Mouse (Mus musculus) lung, embryonic 15.5 days (tissue): ENCODE data around the gene Clic3. TPM values are rescaled to one million over a fixed set of nuclear protein-coding genes. Genes with fewer than 3 reads are reported as not detected.

ENCODE experiments used
- ATAC-seq: fragments of 200-750 bp; cut with Nextera tagmentation; 2 replicates; pipeline ENCODE4 v1.8.0; 2017; ENCODE audit warnings: moderate number of reproducible peaks, borderline replicate concordance; ENCODE audit not compliant: low FRiP score, low TSS enrichment; ENCODE audit errors: extremely low read depth
- H3K27ac ChIP-seq: fragments of 300-500 bp; sonication (generic); 2 replicates; pipeline ENCODE4 v1.5.1; 2015; ENCODE audit warnings: moderate library complexity, mild to moderate bottlenecking, inconsistent platforms
- H3K27me3 ChIP-seq: fragments of 300-500 bp; sonication (generic); 2 replicates; pipeline ENCODE4 v1.6.1; 2015; ENCODE audit warnings: inconsistent platforms
- H3K36me3 ChIP-seq: fragments of 300-500 bp; sonication (generic); 2 replicates; pipeline ENCODE4 v1.6.1; 2015; ENCODE audit warnings: inconsistent platforms
- H3K4me1 ChIP-seq: fragments of 300-500 bp; sonication (generic); 2 replicates; pipeline ENCODE4 v1.6.1; 2015; ENCODE audit warnings: inconsistent platforms
- H3K4me2 ChIP-seq: fragments of 300-500 bp; sonication (generic); 2 replicates; pipeline ENCODE4 v1.6.1; 2015; ENCODE audit warnings: inconsistent platforms, mild to moderate bottlenecking, moderate library complexity
- H3K4me3 ChIP-seq: fragments of 300-500 bp; sonication (generic); 2 replicates; pipeline ENCODE4 v1.5.1; 2015; ENCODE audit warnings: mild to moderate bottlenecking, inconsistent platforms
- H3K9ac ChIP-seq: fragments of 300-500 bp; sonication (generic); 2 replicates; pipeline ENCODE4 v1.6.1; 2015; ENCODE audit warnings: inconsistent platforms
- H3K9me3 ChIP-seq: fragments of 300-500 bp; sonication (generic); 2 replicates; pipeline ENCODE4 v1.6.1; 2016; ENCODE audit warnings: inconsistent platforms
- WGBS: fragments of 180-500 bp; shearing (Covaris S2); methylation state at CpG from one replicate; pipeline ENCODE4 v1.1.7; 2015; 5-methylcytosine and 5-hydroxymethylcytosine counted together
- polyA plus RNA-seq: library from polyadenylated mRNA; unstranded; fragments of >200 nt; fragmentation: Nextera tagmentation; extraction: Ambion mirVana; gene quantifications from 2 replicates; pipeline ENCODE4 v1.2.1, GENCODE M21; 2015

The Clic3 gene
- polyA plus RNA-seq, 1 experiment from 2014 or later: 90.3 TPM

GRCm38 (mm10) chr2:25488671-25489068, 32.0 kb downstream of the Clic3 start:
- no peaks in the 10 kb centered on the region for H3K27me3 ChIP-seq
- H3K4me2 ChIP-seq: no peak overlapping the region
- no peak overlapping the region for H3K27ac ChIP-seq
- H3K9me3 ChIP-seq: no peaks in the 10 kb centered on the region
- 65% methylated on average over 7 of the region's 7 CpGs for WGBS
- H3K9ac ChIP-seq: no peak overlapping the region
- no peak for ATAC-seq
- no peaks in the 10 kb centered on the region for H3K4me1 ChIP-seq
- H3K36me3 ChIP-seq: no peaks in the 10 kb centered on the region
- H3K4me3 ChIP-seq: no peak overlapping the region

GRCm38 (mm10) chr2:25492988-25493387, 36.4 kb downstream of the Clic3 start:
- Histone ChIP-seq H3K4me2 (no peak overlapping the region), H3K9me3 (no peaks in the 10 kb centered on the region), H3K4me3 (no peak overlapping the region), H3K9ac (no peak overlapping the region), H3K27me3 (no peaks in the 10 kb centered on the region), H3K36me3 (no peaks in the 10 kb centered on the region), H3K4me1 (no peaks in the 10 kb centered on the region; the same call in 1 of the 2 replicates), H3K27ac (no peak overlapping the region)
- WGBS: 65% methylated on average over 5 of the region's 5 CpGs
- ATAC-seq: no peak

- no peak for ATAC-seq
- Histone ChIP-seq H3K36me3 (no peaks in the 10 kb centered on the region), H3K4me3 (no peak within 1 kb of the TSS), H3K9me3 (no peaks in the 10 kb centered on the region), H3K27me3 (no peaks in the 10 kb centered on the region), H3K4me1 (peaks cover 3% of the 10 kb centered on the region; the same call in 1 of the 2 replicates), H3K9ac (no peak within 1 kb of the TSS), H3K4me2 (no peak within 1 kb of the TSS), H3K27ac (no peak within 1 kb of the TSS)
- WGBS: 72% methylated on average over 5 of the region's 5 CpGs
Measured at GRCm38 (mm10) chr2:25493476-25493961, 36.9 kb downstream of the Clic3 start, which contains the start of gene Lcn12. Gene Lcn12 (minus strand): TSS chr2:25493911.

GRCm38 (mm10) chr2:25496462-25496861, 39.8 kb downstream of the Clic3 start:
- H3K27ac ChIP-seq: no peak overlapping the region
- peaks cover 11% of the 10 kb centered on the region for H3K4me1 ChIP-seq
- H3K36me3 ChIP-seq: no peaks in the 10 kb centered on the region
- H3K4me2 ChIP-seq: no peak overlapping the region
- H3K9ac ChIP-seq: no peak overlapping the region
- H3K4me3 ChIP-seq: no peak overlapping the region
- ATAC-seq: no peak
- no peaks in the 10 kb centered on the region for H3K27me3 ChIP-seq
- no peaks in the 10 kb centered on the region for H3K9me3 ChIP-seq
- 41% methylated on average over 4 of the region's 4 CpGs for WGBS

GRCm38 (mm10) chr2:25497846-25498575, 41.4 kb downstream of the Clic3 start:
- Histone ChIP-seq H3K9me3 (no peaks in the 10 kb centered on the region), H3K9ac (no peak overlapping the region), H3K4me2 (no peak overlapping the region), H3K27ac (peak overlapping the region; percentile 71), H3K4me1 (peaks cover 20% of the 10 kb centered on the region), H3K27me3 (no peaks in the 10 kb centered on the region), H3K36me3 (peaks cover 4% of the 10 kb centered on the region; the same call in 1 of the 2 replicates), H3K4me3 (no peak overlapping the region)
- ATAC-seq: no peak
- WGBS: 45% methylated on average over 6 of the region's 6 CpGs

GRCm38 (mm10) chr2:25498622-25499478, 42.2 kb downstream of the Clic3 start:
- no peak for ATAC-seq
- Histone ChIP-seq H3K9ac (no peak overlapping the region), H3K9me3 (no peaks in the 10 kb centered on the region), H3K4me1 (peaks cover 20% of the 10 kb centered on the region), H3K36me3 (peaks cover 8% of the 10 kb centered on the region; the same call in 1 of the 2 replicates), H3K27me3 (no peaks in the 10 kb centered on the region), H3K27ac (no peak overlapping the region), H3K4me3 (no peak overlapping the region), H3K4me2 (no peak overlapping the region)
- 64% methylated on average over 15 of the region's 15 CpGs for WGBS

- Histone ChIP-seq H3K9ac (peak overlapping the region; percentile 58), H3K36me3 (peaks cover 21% of the 10 kb centered on the region), H3K4me3 (peak overlapping the region; percentile 92), H3K4me1 (peaks cover 20% of the 10 kb centered on the region), H3K4me2 (peak overlapping the region; percentile 83), H3K27me3 (no peaks in the 10 kb centered on the region), H3K27ac (peak overlapping the region; percentile 64; the same call in 1 of the 2 replicates), H3K9me3 (no peaks in the 10 kb centered on the region)
- peak; percentile 10; the same call in 1 of the 2 replicates for ATAC-seq
- WGBS: 62% methylated on average over 6 of the region's 6 CpGs
Measured at GRCm38 (mm10) chr2:25500071-25500575, 43.5 kb downstream of the Clic3 start.

GRCm38 (mm10) chr2:25500576-25501405, 44.2 kb downstream of the Clic3 start, which contains the start of gene Fbxw5:
Gene Fbxw5 (plus strand): TSS chr2:25500750.
- Histone ChIP-seq H3K4me1 (peaks cover 20% of the 10 kb centered on the region), H3K4me2 (peak within 1 kb of the TSS; percentile 83), H3K4me3 (peak within 1 kb of the TSS; percentile 92), H3K36me3 (peaks cover 27% of the 10 kb centered on the region), H3K27ac (peak within 1 kb of the TSS; percentile 64), H3K9me3 (no peaks in the 10 kb centered on the region), H3K9ac (peak within 1 kb of the TSS; percentile 97), H3K27me3 (no peaks in the 10 kb centered on the region)
- peak; percentile 90 for ATAC-seq
- under 1% methylated on average over 41 of the region's 44 CpGs for WGBS

GRCm38 (mm10) chr2:25501593-25502486, 45.2 kb downstream of the Clic3 start, which contains the start of gene C8g:
Gene C8g (minus strand): TSS chr2:25501719.
- WGBS: 70% methylated on average over 20 of the region's 20 CpGs

GRCm38 (mm10) chr2:25502726-25503125, 46.1 kb downstream of the Clic3 start:
- H3K4me1 ChIP-seq: peaks cover 23% of the 10 kb centered on the region
- no peak overlapping the region for H3K4me2 ChIP-seq
- no peak overlapping the region for H3K9ac ChIP-seq
- no peak overlapping the region for H3K27ac ChIP-seq
- no peak for ATAC-seq
- no peak overlapping the region for H3K4me3 ChIP-seq
- no peaks in the 10 kb centered on the region for H3K9me3 ChIP-seq
- H3K27me3 ChIP-seq: no peaks in the 10 kb centered on the region
- H3K36me3 ChIP-seq: peaks cover 29% of the 10 kb centered on the region
- 79% methylated on average over 3 of the region's 3 CpGs for WGBS

More at GRCm38 (mm10) chr2:25501593-25502486, 45.2 kb downstream of the Clic3 start, which contains the start of gene C8g:
- peak within 1 kb of the TSS; percentile 97 for H3K9ac ChIP-seq
- H3K27ac ChIP-seq: peak within 1 kb of the TSS; percentile 55
- H3K4me1 ChIP-seq: peaks cover 23% of the 10 kb centered on the region
- peak within 1 kb of the TSS; percentile 83 for H3K4me2 ChIP-seq
- no peak for ATAC-seq
- H3K36me3 ChIP-seq: peaks cover 29% of the 10 kb centered on the region
- peak within 1 kb of the TSS; percentile 92 for H3K4me3 ChIP-seq
- H3K27me3 ChIP-seq: no peaks in the 10 kb centered on the region
- no peaks in the 10 kb centered on the region for H3K9me3 ChIP-seq
